Mouse (Mus musculus): ENCODE results near the gene Etfbkmt. TPM values are rescaled to one million over a fixed set of nuclear protein-coding genes. Genes with fewer than 3 reads are reported as not detected.
"Not testable (repeated sequence)": the region's sequence is repeated elsewhere in the genome, so short reads cannot be mapped to it uniquely, and the experiment has no call there.

Gene Etfbkmt
- total RNA-seq (2021): 10 to 100 TPM in 1 of 2 experiments, 1 to 10 TPM in 1; 7.7 to 11.1 TPM
- long read RNA-seq, experiment 1, partial matches to known transcripts: 1 of 9 reads
- long read RNA-seq, experiment 1, other reads (novel, unspliced or antisense): 3 of 9 reads
- long read RNA-seq, experiment 2, partial matches to known transcripts: 0 of 3 reads
- long read RNA-seq, experiment 2, other reads (novel, unspliced or antisense): 2 of 3 reads

DNA sequence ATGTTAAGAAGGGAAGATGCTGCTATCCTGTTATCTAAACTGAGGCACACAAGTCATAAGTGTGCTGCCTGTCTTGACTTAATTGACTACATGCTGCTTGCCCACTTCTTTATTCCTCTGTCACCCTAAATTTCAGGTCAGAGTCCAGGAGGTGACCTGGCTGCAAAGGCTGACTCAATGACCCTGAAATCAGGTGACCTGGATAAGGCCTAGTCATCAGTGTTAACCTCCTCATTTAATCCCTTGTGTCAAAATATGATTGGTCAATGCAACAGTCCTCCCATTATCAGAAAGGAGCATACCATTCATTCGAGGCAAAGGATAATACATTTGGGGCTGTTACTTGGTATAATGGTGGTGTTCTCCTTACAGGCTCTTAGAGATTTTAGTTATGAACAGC is at the start of gene Etfbkmt:
Gene Etfbkmt (plus strand): TSS at position 379 of the 400 bp plus-strand sequence.
- DNase-seq: no peak

DNA sequence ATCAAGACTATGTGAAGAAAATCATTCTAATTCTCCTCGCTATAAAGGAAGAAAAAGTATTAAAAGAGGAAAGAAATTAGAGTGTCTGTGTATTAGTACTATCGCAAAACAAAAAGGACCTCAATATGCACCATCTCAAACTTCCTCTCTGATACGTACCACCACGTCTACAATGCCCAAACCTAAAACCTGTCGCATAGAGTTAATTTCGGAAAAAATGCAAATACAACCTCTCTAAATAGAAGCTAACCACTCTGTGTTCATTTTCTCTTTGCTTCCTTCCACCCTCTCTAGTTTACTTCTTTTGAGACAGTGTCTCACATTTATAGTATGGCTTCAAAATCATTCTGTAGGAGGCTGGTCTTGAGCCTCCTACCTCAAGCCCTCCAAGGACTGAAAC is 47.2 kb upstream of the Etfbkmt start:
- DNase-seq: no peak

DNA sequence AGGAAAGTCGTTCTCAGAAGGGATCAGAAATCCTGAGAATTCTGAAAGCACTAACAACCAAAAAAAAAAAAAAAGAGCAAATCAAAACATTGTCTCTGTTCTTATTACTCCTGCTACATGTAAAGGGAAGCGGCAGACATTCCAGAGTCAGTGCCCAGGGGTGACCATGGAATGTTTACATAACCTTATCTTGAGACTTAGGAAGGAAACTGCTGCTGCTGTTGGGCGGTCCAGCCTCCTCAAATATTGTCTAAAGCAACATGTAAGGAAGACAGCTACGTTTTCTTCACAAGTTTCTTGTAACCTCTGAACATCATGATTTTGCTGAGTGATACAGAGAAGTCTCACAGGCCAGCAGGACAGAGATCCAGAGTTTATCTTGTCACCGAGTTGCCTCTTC is 46.2 kb upstream of the Etfbkmt start:
- no peak for DNase-seq

DNA sequence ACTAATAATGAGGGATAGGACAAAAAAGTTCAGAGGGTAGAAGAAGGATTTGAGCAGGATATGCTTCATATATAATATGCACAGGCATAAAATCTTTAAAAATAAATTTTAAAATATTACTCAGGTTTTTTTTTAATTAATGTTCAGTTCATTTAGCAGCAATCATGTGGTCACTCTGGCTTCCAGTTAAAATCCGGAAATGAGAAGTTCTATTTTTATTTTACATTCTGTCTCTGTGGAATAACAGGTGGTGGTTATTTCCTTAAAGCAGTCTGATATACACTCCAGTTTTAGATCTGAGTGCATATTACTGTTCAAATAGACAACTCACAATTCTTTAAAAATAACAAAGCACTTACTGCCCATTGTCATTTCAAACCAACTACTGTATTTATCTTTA is 45.1 kb upstream of the Etfbkmt start:
- no peak for DNase-seq

GRCm38 (mm10) chr6:149095389-149095788 is 44.3 kb upstream of the Etfbkmt start:
- DNase-seq: no peak

GRCm38 (mm10) chr6:149096233-149096632 is 43.4 kb upstream of the Etfbkmt start:
- no peak for DNase-seq

GRCm38 (mm10) chr6:149097276-149097675 is 42.4 kb upstream of the Etfbkmt start:
- DNase-seq: no peak

- no peak for DNase-seq
Observed at GRCm38 (mm10) chr6:149098993-149099392, 40.7 kb upstream of the Etfbkmt start.

- peak; percentile 27 for DNase-seq
Observed at GRCm38 (mm10) chr6:149100174-149101075, 39.2 kb upstream of the Etfbkmt start.

DNA sequence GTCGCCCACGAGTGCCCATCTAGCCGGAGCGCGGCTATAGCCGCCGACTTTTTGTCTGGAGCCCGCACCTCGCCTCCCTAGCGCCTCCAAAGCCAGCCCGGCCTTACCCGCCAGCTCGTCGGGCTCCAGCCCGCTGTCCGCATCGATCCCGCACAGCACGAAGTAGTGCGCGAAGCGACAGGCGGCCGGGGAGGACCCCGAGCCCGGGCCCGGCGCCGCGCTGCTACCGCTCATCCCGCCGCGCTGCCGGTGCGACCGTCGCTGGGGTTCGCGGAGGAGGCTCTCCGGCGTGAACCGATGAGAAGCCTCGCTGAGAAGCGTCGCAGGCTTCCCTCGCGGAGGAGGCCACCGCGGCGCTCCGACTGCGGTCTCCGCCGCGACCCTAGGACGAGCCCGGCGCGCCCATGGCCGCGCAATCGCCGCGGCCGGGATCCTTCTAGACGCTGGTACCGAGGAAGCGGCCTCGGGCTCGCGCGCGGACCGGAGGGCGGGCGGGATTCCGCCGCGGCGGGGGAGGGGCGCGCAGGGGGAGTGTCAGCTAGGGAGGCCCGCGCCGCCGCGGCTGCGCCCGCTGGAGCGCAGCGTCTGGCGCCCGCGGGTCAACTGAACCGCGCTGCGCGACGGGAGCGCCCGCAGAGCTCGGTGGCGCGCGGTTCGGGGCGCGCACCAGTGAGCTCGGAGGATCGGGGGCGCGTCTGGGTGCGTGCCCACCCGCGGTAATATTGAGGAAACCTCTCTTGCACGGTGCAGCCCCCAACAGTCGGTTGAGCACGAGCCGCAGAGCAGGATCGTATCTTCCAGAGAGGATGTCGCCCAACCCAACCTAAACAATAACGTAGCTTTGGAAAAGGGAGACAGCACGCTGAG is 38.3 kb upstream of the Etfbkmt start, which contains the start of gene Dennd5b:
Gene Dennd5b (minus strand): TSS at position 605 of the 867 bp plus-strand sequence.
- peak; percentile 87 for DNase-seq

DNA sequence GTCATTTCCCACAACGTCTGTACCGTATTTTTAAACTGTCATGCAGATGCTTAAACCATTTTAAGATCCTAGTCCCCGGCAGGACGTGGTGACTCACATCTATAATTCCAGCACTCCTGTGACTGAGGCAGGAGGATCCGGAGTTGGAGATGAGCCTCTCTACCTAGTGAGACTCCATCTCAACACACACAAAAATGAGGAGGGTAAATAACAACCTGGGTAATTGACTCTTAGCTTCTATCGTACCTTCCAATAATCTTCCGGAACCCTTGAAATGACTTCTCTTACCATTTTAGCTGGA is 37.8 kb upstream of the Etfbkmt start:
- no peak for DNase-seq

- no peak for DNase-seq
Observed at GRCm38 (mm10) chr6:149103451-149103850, 36.2 kb upstream of the Etfbkmt start.

- no peak for DNase-seq
Observed at GRCm38 (mm10) chr6:149107615-149108014, 32.0 kb upstream of the Etfbkmt start.

- no peak for DNase-seq
Observed at GRCm38 (mm10) chr6:149108909-149109308, 30.7 kb upstream of the Etfbkmt start.

- DNase-seq: no peak
Observed at GRCm38 (mm10) chr6:149116992-149117391, 22.7 kb upstream of the Etfbkmt start.

DNA sequence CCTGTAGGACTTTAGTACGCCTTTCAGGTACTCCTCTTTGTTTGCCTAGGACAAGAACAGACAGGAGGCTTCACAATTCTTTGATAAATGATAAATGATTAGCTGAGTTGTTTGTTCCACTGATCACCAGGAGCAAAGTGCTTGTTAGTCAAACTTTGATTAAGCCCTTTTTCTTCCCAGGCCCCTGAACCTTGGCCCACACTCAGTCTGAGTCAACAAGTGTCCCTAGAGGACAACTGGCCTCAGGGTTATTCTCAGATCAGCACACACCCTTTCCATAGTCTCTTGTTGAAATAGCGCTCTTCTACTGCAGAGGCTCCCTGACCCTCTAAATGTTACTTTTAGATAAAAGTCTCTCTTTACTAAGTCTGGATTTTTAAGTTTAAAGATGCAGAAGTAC is 20.7 kb upstream of the Etfbkmt start:
- peak; percentile 15 for DNase-seq

DNA sequence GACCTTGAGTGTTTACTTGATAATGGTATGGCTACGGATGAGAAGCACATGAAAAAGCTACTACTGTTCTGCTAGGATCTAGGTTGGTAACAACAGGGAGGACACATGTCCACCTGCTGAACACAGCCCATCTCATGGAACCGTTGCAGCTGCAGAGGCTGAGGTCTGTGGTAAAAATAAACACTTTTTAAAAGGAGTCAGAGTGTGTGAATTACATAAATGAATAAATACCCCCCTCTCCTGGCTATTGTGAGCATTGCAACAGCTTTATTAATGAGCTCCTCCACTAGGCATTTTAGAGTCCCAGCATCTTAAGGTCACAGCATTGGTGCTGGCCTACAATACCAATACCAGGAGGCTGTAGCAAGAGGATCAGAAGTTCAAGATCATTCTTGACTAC is 19.8 kb upstream of the Etfbkmt start:
- DNase-seq: no peak

DNA sequence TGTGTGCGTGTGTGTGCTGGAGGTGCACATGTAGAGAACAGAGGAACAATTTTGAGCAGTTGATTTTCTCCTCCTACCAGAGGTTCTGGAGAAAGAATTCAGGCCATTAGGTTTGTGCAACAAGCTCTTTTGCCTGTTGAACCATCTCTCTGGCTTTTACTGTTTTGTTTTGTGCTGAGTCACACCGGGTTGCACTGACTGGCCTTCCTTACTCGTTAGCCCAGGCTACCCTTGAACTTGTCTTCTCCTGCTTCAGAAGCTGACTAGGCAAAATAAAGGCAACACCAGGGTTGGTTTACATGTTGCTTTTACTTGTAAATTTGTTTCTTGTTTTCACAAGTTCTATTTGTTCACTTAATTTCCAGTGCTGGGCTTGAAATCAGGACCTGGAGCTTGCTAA is 16.6 kb upstream of the Etfbkmt start:
- no peak for DNase-seq

DNA sequence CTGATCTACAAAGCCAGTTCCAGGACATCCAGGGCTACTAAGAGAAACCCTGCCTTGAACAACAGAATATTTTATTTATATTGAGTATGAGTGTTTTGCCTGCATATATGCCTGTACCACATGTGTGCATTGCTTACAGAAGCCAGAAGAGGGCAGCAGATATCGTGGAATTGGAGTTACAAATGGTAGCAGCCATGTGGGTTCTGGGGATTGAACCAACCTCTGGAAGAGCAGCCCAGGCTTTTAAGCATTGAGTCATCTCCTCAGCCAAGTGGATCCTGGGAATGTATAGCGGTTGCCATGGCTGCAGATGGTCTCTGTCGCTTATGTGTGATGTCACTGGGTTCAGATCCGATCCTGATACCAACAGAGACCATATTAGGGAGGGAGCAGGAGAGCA is 13.0 kb upstream of the Etfbkmt start:
- no peak for DNase-seq

DNA sequence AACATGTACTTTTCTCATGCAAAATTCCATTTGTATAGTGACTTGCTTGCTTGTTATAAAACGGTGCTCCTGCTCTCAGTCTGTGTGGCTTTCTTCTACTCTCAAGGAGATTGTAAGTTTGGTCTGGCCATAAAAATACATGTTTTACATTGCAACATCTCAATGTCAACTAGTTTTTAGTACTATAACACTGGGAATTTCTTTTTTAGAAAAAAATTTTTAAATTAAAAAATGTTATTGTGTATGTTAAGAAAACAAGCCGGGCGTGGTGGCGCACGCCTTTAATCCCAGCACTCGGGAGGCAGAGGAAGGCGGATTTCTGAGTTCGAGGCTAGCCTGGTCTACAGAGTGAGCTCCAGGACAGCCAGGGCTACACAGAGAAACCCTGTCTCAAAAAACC is 9.8 kb upstream of the Etfbkmt start, which contains the start of gene Gm10203:
Gene Gm10203 (plus strand): TSS at position 301 of the 400 bp plus-strand sequence.
- DNase-seq: not testable (repeated sequence)

GRCm38 (mm10) chr6:149131111-149131510 is 8.5 kb upstream of the Etfbkmt start:
- no peak for DNase-seq

- no peak for DNase-seq
Observed at GRCm38 (mm10) chr6:149132311-149133077, 7.2 kb upstream of the Etfbkmt start.
